Mouse (Mus musculus) R1 (cell line): Measurements from ENCODE around the gene Tead3.

Source experiments
- DNase-seq: peaks from one replicate; pipeline ENCODE4 v3.0.0-alpha.2; 2018; ENCODE audit warnings: low read depth, low spot score

Tead3 gene

GRCm38 (mm10) chr17:28350466-28351352 is at the start of gene Tead3:
Gene Tead3 (minus strand): TSS chr17:28350817.
- DNase-seq = peak; percentile 88

- DNase-seq = no peak
These were observed 44.4 kb upstream of the Tead3 start for GRCm38 (mm10) chr17:28394994-28395393.

- no peak for DNase-seq
These were observed 43.6 kb upstream of the Tead3 start for GRCm38 (mm10) chr17:28394051-28394765.

- no peak for DNase-seq
These were observed 41.2 kb upstream of the Tead3 start for GRCm38 (mm10) chr17:28391568-28392432.

GRCm38 (mm10) chr17:28388534-28388933 is 37.9 kb upstream of the Tead3 start:
- DNase-seq = no peak

- peak; percentile 91 for DNase-seq
These were observed 35.7 kb upstream of the Tead3 start for GRCm38 (mm10) chr17:28386150-28386905.

- DNase-seq = peak; percentile 91
These were observed 33.7 kb upstream of the Tead3 start for GRCm38 (mm10) chr17:28384298-28384697.

GRCm38 (mm10) chr17:28380255-28380654 is 29.6 kb upstream of the Tead3 start:
- no peak for DNase-seq

GRCm38 (mm10) chr17:28375592-28376061 is 25.0 kb upstream of the Tead3 start:
- DNase-seq = peak; percentile 81

GRCm38 (mm10) chr17:28374494-28374893 is 23.9 kb upstream of the Tead3 start:
- peak; percentile 47 for DNase-seq

GRCm38 (mm10) chr17:28373821-28374220 is 23.2 kb upstream of the Tead3 start:
- DNase-seq = peak; percentile 85

- no peak for DNase-seq
These were observed 21.3 kb upstream of the Tead3 start for GRCm38 (mm10) chr17:28371941-28372340.

GRCm38 (mm10) chr17:28371286-28371685 is 20.7 kb upstream of the Tead3 start:
- no peak for DNase-seq

GRCm38 (mm10) chr17:28369056-28369455 is 18.4 kb upstream of the Tead3 start:
- no peak for DNase-seq

GRCm38 (mm10) chr17:28368449-28368848 is 17.8 kb upstream of the Tead3 start:
- peak; percentile 93 for DNase-seq

GRCm38 (mm10) chr17:28365122-28365521 is 14.5 kb upstream of the Tead3 start, which contains the start of gene Tulp1:
Gene Tulp1 (minus strand): TSS chr17:28365222.
- DNase-seq = no peak

GRCm38 (mm10) chr17:28363507-28363906 is 12.9 kb upstream of the Tead3 start:
- no peak for DNase-seq

GRCm38 (mm10) chr17:28362653-28363292 is 12.2 kb upstream of the Tead3 start:
- DNase-seq = peak; percentile 85

- DNase-seq = no peak
These were observed 11.5 kb upstream of the Tead3 start for GRCm38 (mm10) chr17:28361921-28362652.
